ENCODE assay signal across 19 mouse cellular contexts in genomic region chr11:6504689-6505088, GRCm38 (mm10). TPM values are rescaled to one million over a fixed set of nuclear protein-coding genes. Genes with fewer than 3 reads are reported as not detected.
DNase-seq lines count a peak whose midpoint lies in the region; ATAC-seq and TF ChIP-seq lines count a peak whose summit lies in the region.
"Had no signal": no experiment of that assay in that cellular context is flagged by ENCODE, and none has a peak within 500 bp of the region (broad histone marks: within the 10 kb centered on the region; RNA-seq: fewer than 3 reads in every experiment).

No protein-coding gene starts in this region.

- no peak for TF ChIP-seq POLR2A in small intestine, adult 2 months (IDR thresholded peaks at IDR 0.05; ENCODE audit: low read depth, low read length)

- H3K27me3 ChIP-seq in intestine, embryonic 14.5 days (replicated peaks; ENCODE audit: control insufficient read depth, insufficient read depth, low read length) = no peaks in the 10 kb centered on the region
- no peaks in the 10 kb centered on the region for H3K27me3 ChIP-seq in lung, embryonic 15.5 days
- no peaks in the 10 kb centered on the region for H3K27me3 ChIP-seq in small intestine, adult 2 months (ENCODE audit: control insufficient read depth, insufficient read depth, low read length)
- no peaks in the 10 kb centered on the region for H3K27me3 ChIP-seq in midbrain, embryonic 15.5 days (replicated peaks)
- H3K27me3 ChIP-seq: forebrain, embryonic 13.5 days had no signal

- H3K36me3 ChIP-seq in intestine, embryonic 14.5 days (ENCODE audit: control insufficient read depth, insufficient read depth, low read length) = no peaks in the 10 kb centered on the region
- no peaks in the 10 kb centered on the region for H3K36me3 ChIP-seq in lung, embryonic 15.5 days
- no peaks in the 10 kb centered on the region for H3K36me3 ChIP-seq in small intestine, adult 2 months (ENCODE audit: control insufficient read depth, insufficient read depth, low read length)
- H3K36me3 ChIP-seq in midbrain, embryonic 15.5 days (replicated peaks) = no peaks in the 10 kb centered on the region

- no peak overlapping the region for H3K4me2 ChIP-seq in intestine, embryonic 14.5 days (ENCODE audit: low read length)
- no peak overlapping the region for H3K4me2 ChIP-seq in lung, embryonic 15.5 days
- no peak overlapping the region for H3K4me2 ChIP-seq in midbrain, embryonic 15.5 days
- H3K4me2 ChIP-seq: forebrain, embryonic 13.5 days; heart, embryonic 11.5 days had no signal

- H3K9me3 ChIP-seq in intestine, embryonic 14.5 days (ENCODE audit: control insufficient read depth, low read length) = no peaks in the 10 kb centered on the region
- H3K9me3 ChIP-seq in lung, embryonic 15.5 days = no peaks in the 10 kb centered on the region
- H3K9me3 ChIP-seq in midbrain, embryonic 15.5 days = no peaks in the 10 kb centered on the region
- H3K9me3 ChIP-seq: forebrain, embryonic 13.5 days; G1E had no signal

- H3K4me3 ChIP-seq in intestine, embryonic 14.5 days (ENCODE audit: low read depth, low read length) = no peak overlapping the region
- H3K4me3 ChIP-seq in lung, embryonic 15.5 days = no peak overlapping the region
- no peak overlapping the region for H3K4me3 ChIP-seq in small intestine, adult 2 months (ENCODE audit: low read depth, low read length)
- H3K4me3 ChIP-seq in midbrain, embryonic 15.5 days = no peak overlapping the region
- H3K4me3 ChIP-seq: forebrain, embryonic 13.5 days; gastrocnemius, adult 2 months; myocyte had no signal

- peak; percentile 47 to 73 for DNase-seq in lung, adult 18-20 months
- DNase-seq in lung, postnatal 14 days = no peak
- no peak for DNase-seq in intestine, embryonic 14.5 days (ENCODE audit: low spot score)
- no peak for DNase-seq in cerebellum, adult 9-11 months
- no peak for DNase-seq in kidney, postnatal 4 days
- DNase-seq: adrenal gland, postnatal 14 days; B cell, adult 2 months; gastrocnemius, adult 2 months; kidney, postnatal 10 days; layer of hippocampus, postnatal 36 days; thymus, adult 18-20 months had no signal

- peak overlapping the region; percentile 38; the same call in 1 of the 2 replicates for H3K27ac ChIP-seq in intestine, embryonic 14.5 days (ENCODE audit: low read depth)
- H3K27ac ChIP-seq in lung, embryonic 15.5 days = peak overlapping the region; percentile 30; the same call in 1 of the 2 replicates
- peak overlapping the region; percentile 28 for H3K27ac ChIP-seq in small intestine, adult 2 months (ENCODE audit: insufficient read depth, low read depth, low read length)
- H3K27ac ChIP-seq in midbrain, embryonic 15.5 days = no peak overlapping the region
- H3K27ac ChIP-seq: forebrain, embryonic 13.5 days; gastrocnemius, adult 2 months had no signal

- H3K9ac ChIP-seq in intestine, embryonic 14.5 days (ENCODE audit: low read length) = no peak overlapping the region
- no peak overlapping the region for H3K9ac ChIP-seq in lung, embryonic 15.5 days
- H3K9ac ChIP-seq in midbrain, embryonic 15.5 days = no peak overlapping the region
- H3K9ac ChIP-seq: forebrain, embryonic 13.5 days had no signal

- WGBS in intestine, embryonic 14.5 days = 75% methylated on average over 6 of the region's 6 CpGs
- WGBS in lung, embryonic 15.5 days = 65% methylated on average over 6 of the region's 6 CpGs
- 28% methylated on average over 6 of the region's 6 CpGs for WGBS in small intestine, adult 2 months
- WGBS in midbrain, embryonic 15.5 days = 73% methylated on average over 6 of the region's 6 CpGs

- peak; percentile 68 for ATAC-seq in intestine, embryonic 14.5 days (replicated peaks; ENCODE audit: low FRiP score, low TSS enrichment, low read depth)
- no peak; the same call in 1 of the 2 replicates for ATAC-seq in lung, embryonic 15.5 days (ENCODE audit: borderline replicate concordance, extremely low read depth, low FRiP score, low TSS enrichment)
- ATAC-seq in midbrain, embryonic 15.5 days (replicated peaks) = no peak
- ATAC-seq: forebrain, embryonic 13.5 days; inflammation-experienced regulatory T-cells, adult 6 months had no signal

- no peaks in the 10 kb centered on the region for H3K4me1 ChIP-seq in intestine, embryonic 14.5 days (replicated peaks; ENCODE audit: control insufficient read depth, insufficient read depth, low read length)
- H3K4me1 ChIP-seq in lung, embryonic 15.5 days = no peaks in the 10 kb centered on the region
- H3K4me1 ChIP-seq in small intestine, adult 2 months (ENCODE audit: control insufficient read depth, insufficient read depth, insufficient read length, low read length) = peaks cover 15% of the 10 kb centered on the region
- no peaks in the 10 kb centered on the region for H3K4me1 ChIP-seq in midbrain, embryonic 15.5 days
- H3K4me1 ChIP-seq: forebrain, embryonic 13.5 days had no signal

- no peak for TF ChIP-seq CTCF in small intestine, adult 2 months (IDR thresholded peaks at IDR 0.05; ENCODE audit: extremely low read depth, insufficient read length, insufficient replicate concordance, low read depth, low read length)

RNA-seq across cellular contexts. Expression of gene Myo1g, which starts 16.1 kb away (rescaled TPM):
- 1.3 TPM in 2 replicates for polyA plus RNA-seq in intestine, embryonic 14.5 days (2014; fragmentation: Nextera tagmentation; extraction: Ambion mirVana)
- 2.9 and 4.1 TPM in 2 replicates for polyA plus RNA-seq in lung, embryonic 15.5 days (2015; fragmentation: Nextera tagmentation; extraction: Ambion mirVana)
- polyA plus RNA-seq in small intestine, adult 2 months (2012; rRNA removed) = 9.8 and 15.5 TPM in 2 replicates
- 0.23 and 0.54 TPM in 2 replicates for polyA plus RNA-seq in midbrain, embryonic 15.5 days (2015; fragmentation: Nextera tagmentation; extraction: Ambion mirVana)

RNA-seq across cellular contexts. Expression of gene Purb, which starts 29.0 kb away (rescaled TPM):
- polyA plus RNA-seq in intestine, embryonic 14.5 days (2014; fragmentation: Nextera tagmentation; extraction: Ambion mirVana) = 25.7 and 26.2 TPM in 2 replicates
- 28.1 and 28.8 TPM in 2 replicates for polyA plus RNA-seq in lung, embryonic 15.5 days (2015; fragmentation: Nextera tagmentation; extraction: Ambion mirVana)
- 4.2 and 7.0 TPM in 2 replicates for polyA plus RNA-seq in small intestine, adult 2 months (2012; rRNA removed)
- 11.3 and 11.4 TPM in 2 replicates for polyA plus RNA-seq in midbrain, embryonic 15.5 days (2015; fragmentation: Nextera tagmentation; extraction: Ambion mirVana)

RNA-seq across cellular contexts. Expression of gene Ccm2, which starts 42.0 kb away (rescaled TPM):
- 87.0 and 90.6 TPM in 2 replicates for polyA plus RNA-seq in intestine, embryonic 14.5 days (2014; fragmentation: Nextera tagmentation; extraction: Ambion mirVana)
- polyA plus RNA-seq in lung, embryonic 15.5 days (2015; fragmentation: Nextera tagmentation; extraction: Ambion mirVana) = 87.8 and 92.9 TPM in 2 replicates
- 25.7 and 39.0 TPM in 2 replicates for polyA plus RNA-seq in small intestine, adult 2 months (2012; rRNA removed)
- polyA plus RNA-seq in midbrain, embryonic 15.5 days (2015; fragmentation: Nextera tagmentation; extraction: Ambion mirVana) = 90.5 and 96.6 TPM in 2 replicates

Comparison
In these comparisons a context has a peak if more than half of its experiments do, and no peak if none do; other contexts are left out.
1. DNase-seq: peak in lung, adult 18-20 months (2 of 2); none in lung, postnatal 14 days (single experiment), intestine, embryonic 14.5 days (single experiment), cerebellum, adult 9-11 months (single experiment) and kidney, postnatal 4 days (0 of 2).